ENCODE assay signal across 8 mouse cellular contexts in genomic region chr16:3231566-3231965, GRCm38 (mm10).
A peak's percentile ranks its signal among the peaks of the same experiment; 100 is the strongest.
DNase-seq lines count a peak whose midpoint lies in the region; ATAC-seq lines count a peak whose summit lies in the region.
"Had no signal": no experiment of that assay in that cellular context is flagged by ENCODE, and none has a peak within 500 bp of the region (broad histone marks: within the 10 kb centered on the region; RNA-seq: fewer than 3 reads in every experiment).

No protein-coding gene starts in this region.

- H3K9me3 ChIP-seq in lung, embryonic 16.5 days (ENCODE audit: control insufficient read depth, low read length), result peaks cover 40% of the 10 kb centered on the region
- H3K9me3 ChIP-seq in liver, embryonic 12.5 days (replicated peaks), result peaks cover 52% of the 10 kb centered on the region
- peaks cover 48% of the 10 kb centered on the region for H3K9me3 ChIP-seq in stomach, embryonic 14.5 days (ENCODE audit: control insufficient read depth, low read depth, low read length)

- ATAC-seq in lung, embryonic 16.5 days (ENCODE audit: low read depth), result peak; percentile 29; the same call in 1 of the 2 replicates
- peak; percentile 51 for ATAC-seq in granulocyte monocyte progenitor cell, adult 5-6 weeks (replicated peaks; ENCODE audit: poor library complexity, severe bottlenecking)
- peak; percentile 54 for ATAC-seq in liver, embryonic 12.5 days
- peak; percentile 16; the same call in 1 of the 2 replicates for ATAC-seq in stomach, embryonic 14.5 days (ENCODE audit: insufficient number of reproducible peaks, insufficient read depth, low FRiP score, low read depth)
- ATAC-seq: Patski had no signal

- H3K4me1 ChIP-seq in lung, embryonic 16.5 days (replicated peaks; ENCODE audit: control insufficient read depth, insufficient read depth, low read length), result no peaks in the 10 kb centered on the region
- no peaks in the 10 kb centered on the region for H3K4me1 ChIP-seq in liver, embryonic 12.5 days
- H3K4me1 ChIP-seq in stomach, embryonic 14.5 days (ENCODE audit: control insufficient read depth, insufficient read depth, low read length), result no peaks in the 10 kb centered on the region

- no peak overlapping the region for H3K4me2 ChIP-seq in lung, embryonic 16.5 days (ENCODE audit: low read depth, low read length)
- H3K4me2 ChIP-seq in liver, embryonic 12.5 days, result no peak overlapping the region
- H3K4me2 ChIP-seq in stomach, embryonic 14.5 days (replicated peaks; ENCODE audit: low read depth, low read length), result no peak overlapping the region

- no peaks in the 10 kb centered on the region for H3K27me3 ChIP-seq in lung, embryonic 16.5 days (ENCODE audit: control insufficient read depth, insufficient read depth, low read depth, low read length)
- H3K27me3 ChIP-seq in liver, embryonic 12.5 days (replicated peaks), result no peaks in the 10 kb centered on the region
- no peaks in the 10 kb centered on the region for H3K27me3 ChIP-seq in stomach, embryonic 14.5 days (ENCODE audit: control insufficient read depth, insufficient read depth, low read length)
- H3K27me3 ChIP-seq: Patski had no signal

- H3K36me3 ChIP-seq in lung, embryonic 16.5 days (ENCODE audit: control insufficient read depth, insufficient read depth, low read length), result no peaks in the 10 kb centered on the region
- H3K36me3 ChIP-seq in liver, embryonic 12.5 days, result no peaks in the 10 kb centered on the region
- H3K36me3 ChIP-seq in stomach, embryonic 14.5 days (ENCODE audit: control insufficient read depth, insufficient read depth, low read length), result no peaks in the 10 kb centered on the region

- H3K9ac ChIP-seq in lung, embryonic 16.5 days (ENCODE audit: low read length), result no peak overlapping the region
- no peak overlapping the region for H3K9ac ChIP-seq in liver, embryonic 12.5 days
- H3K9ac ChIP-seq in stomach, embryonic 14.5 days (replicated peaks; ENCODE audit: low read depth, low read length), result no peak overlapping the region

- H3K4me3 ChIP-seq in lung, embryonic 16.5 days (ENCODE audit: low read length), result no peak overlapping the region
- no peak overlapping the region for H3K4me3 ChIP-seq in liver, embryonic 12.5 days
- no peak overlapping the region for H3K4me3 ChIP-seq in stomach, embryonic 14.5 days (ENCODE audit: low read depth, low read length)

- H3K27ac ChIP-seq in lung, embryonic 16.5 days (ENCODE audit: low read length), result no peak overlapping the region
- no peak overlapping the region for H3K27ac ChIP-seq in liver, embryonic 12.5 days
- no peak overlapping the region for H3K27ac ChIP-seq in stomach, embryonic 14.5 days (ENCODE audit: low read length)

- DNase-seq in lung, postnatal 10 days, result no peak
- no peak for DNase-seq in adrenal gland, postnatal 10 days
- no peak for DNase-seq in cerebellum, adult 11 months

- WGBS in lung, embryonic 16.5 days, result 66% methylated on average over 3 of the region's 3 CpGs
- WGBS in liver, embryonic 12.5 days (ENCODE audit: insufficient replicate concordance), result 48% methylated on average over 3 of the region's 3 CpGs
- WGBS in stomach, embryonic 14.5 days, result 69% methylated on average over 3 of the region's 3 CpGs
